Mouse (Mus musculus) right cerebral cortex, postnatal 36 days (tissue): Measurements from ENCODE around the gene Tns3.
A peak's percentile ranks its signal among the peaks of the same experiment; 100 is the strongest.

Experiments
- DNase-seq, 2 experiments: peaks; one replicate each; pipeline ENCODE4 v3.0.0; 2022; ENCODE audit warnings: low spot score in 2 of 2, mixed read lengths in 1 of 2

Tns3 gene

DNA sequence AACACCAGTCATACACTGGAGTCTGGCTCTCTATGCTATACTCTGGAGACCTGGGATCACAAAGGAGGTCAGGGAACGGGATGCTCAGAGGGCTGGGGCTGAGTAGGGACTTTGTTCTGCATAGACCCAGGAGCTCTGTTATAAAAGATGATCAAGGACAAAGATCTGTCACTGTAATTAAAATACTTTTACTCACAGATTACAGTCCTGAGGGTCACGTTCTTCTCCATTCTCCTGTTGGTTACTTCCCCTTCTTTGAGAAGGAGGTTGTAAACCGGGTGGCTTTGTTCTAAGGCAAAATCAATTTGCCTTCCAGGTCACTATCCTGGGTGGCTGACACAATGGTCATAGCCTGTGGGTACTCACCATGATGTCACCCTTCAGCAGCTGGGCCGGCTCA, 133.8 kb downstream of the Tns3 start:
- DNase-seq, result no peak

- no peak for DNase-seq
Observed at GRCm38 (mm10) chr11:8530036-8530435, 134.3 kb downstream of the Tns3 start.

DNA sequence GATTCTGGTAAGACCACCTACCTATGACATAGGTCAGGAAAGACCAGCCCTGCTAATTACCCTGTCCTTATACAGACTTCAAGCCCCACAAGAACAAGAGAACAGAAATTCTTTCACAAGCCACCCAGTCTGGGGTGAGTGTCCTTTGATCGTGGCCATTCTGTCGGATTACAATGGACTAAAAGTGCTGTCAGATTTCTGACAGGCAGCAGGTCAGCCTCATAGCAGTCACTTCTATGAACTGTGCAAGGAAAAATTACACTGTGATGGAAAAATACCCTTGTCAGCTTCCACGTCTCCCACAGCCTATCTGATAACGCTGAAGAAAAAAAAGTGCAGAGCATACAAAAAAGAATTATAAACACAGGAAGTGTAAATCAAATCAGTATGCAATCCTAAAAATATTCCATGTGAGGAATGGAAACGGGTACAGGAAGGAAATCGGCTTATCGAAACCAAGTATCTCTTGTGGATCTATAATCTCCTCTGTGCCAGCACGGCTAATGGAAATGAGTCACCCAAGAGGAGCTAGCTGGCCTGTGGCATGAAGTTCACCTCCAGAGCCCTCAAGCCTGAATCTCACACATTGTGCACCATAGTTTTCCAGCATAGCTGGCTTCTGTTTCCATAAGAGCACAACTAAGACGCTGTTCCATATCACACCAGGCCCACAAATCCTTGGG, 138.7 kb downstream of the Tns3 start:
- DNase-seq, result no peak

DNA sequence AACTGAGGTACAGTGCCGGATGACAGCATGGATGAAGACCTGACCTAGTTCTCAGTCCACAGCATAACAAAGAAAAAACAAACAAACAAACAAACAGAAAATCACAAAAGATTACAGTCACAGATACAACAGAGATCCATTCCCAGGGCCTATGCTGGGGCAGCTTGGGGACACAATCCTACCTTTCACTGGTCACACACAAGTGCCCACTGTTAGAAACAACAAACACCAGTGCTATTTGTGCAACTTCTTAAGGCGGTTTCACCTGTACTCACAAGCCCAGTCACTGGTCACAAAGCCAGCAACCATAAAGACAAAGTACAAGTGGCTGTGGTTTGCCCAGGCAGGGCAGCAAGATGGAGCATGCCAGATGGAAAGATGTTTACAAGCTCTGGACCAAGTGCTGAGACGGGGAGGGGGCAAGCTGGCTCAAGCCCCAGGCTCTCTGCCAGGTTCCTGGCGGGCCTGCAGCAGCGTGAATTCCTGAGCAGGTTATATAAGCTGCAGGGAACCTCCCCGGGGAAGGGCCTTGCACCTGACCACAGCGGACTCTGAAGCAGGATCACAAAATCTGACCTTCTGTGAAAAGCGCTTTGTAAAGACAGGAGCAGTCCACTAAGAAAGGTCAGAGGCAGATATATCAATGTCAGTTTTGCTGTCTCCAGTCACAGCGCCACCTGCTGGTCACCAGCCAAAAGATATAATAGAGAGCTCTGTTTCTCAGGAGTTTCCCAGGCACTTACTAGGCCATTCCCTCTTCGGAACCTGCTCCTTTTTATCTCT, 140.8 kb downstream of the Tns3 start:
- peak; percentile 42 to 53 for DNase-seq

DNA sequence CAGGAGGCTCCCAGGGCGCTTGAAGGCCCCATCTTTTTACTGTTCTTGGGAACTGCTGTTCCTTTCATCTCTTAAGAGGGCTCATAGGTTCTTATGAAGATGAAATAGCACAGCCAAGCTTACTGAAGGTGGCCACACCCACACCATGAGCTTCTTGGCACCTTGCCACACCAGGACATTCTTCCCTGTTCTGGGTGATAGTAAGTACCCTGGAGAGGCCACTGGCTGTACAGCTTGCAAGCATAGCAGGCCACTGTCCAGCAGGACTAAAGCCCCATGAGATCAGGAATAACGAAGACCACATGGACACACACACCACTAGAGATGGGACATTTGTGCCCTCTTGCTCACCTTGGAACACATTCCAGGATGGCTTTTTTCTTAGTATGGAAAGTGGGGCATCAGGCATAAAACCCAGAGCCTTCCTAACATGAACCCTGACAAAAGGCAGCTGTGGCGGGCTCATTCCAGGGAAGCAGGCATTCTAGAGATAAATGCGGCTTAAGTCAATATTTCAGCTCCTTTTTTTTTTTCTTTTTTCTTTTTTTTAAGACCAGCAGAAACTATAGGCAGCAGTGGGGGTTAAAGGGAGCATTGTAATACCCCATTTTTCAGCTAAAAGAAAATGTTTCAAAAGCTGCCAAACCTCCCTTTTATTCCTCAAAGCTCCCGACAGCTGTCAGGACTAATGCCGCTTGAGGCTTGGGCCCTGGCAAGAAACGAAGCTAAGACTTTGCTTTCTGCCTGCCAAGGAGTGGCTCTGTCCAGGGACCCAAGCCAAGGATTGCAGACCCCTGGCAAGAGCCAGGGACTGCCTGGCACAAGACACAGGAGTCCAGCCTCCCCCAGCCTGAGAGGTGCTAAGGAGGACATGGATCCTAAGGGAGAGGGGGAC, 150.7 kb downstream of the Tns3 start:
- peak in 1 of 2 experiments; percentile 35 for DNase-seq

- DNase-seq, result no peak
Observed at GRCm38 (mm10) chr11:8510294-8510693, 154.0 kb downstream of the Tns3 start.

DNA sequence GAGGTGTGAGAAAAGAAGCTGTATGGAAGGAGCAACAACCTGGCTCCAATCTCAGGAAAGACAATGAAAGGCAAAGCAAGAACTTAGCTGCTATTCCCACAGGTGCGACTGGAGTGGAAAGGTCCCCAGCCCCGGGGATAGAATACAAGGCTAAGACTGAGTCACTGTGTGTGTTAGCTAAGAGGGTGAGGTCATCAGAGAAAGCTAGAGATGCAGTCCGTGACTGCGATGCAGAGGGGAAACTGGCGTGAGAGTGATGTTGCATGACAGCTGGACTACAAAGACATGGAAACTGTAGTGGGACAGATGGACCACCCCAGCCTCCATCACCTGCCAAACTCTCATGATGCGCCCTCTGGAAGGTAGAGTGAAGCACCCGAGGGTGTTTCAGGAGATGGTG, 154.7 kb downstream of the Tns3 start:
- DNase-seq, result no peak

DNA sequence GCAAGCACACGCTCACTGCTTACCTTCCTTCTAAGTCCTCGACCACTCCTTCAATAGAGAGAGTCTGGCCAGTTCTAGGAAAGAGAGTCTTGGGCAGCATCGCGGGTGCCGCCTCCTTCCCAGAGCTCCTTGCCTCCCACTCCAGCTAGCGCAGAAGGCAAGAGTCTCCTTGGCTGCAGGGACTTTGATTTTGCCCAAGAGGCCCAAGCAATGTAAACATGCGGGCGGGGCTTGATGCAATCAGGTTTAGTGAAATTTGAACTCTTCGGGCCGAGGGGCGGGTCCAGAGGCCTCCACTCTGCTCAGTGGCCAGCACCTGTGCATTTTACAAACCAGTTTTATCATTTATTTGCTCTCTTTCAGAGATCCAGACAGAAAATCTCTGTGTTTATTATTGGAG, 160.6 kb downstream of the Tns3 start:
- DNase-seq, result no peak

- no peak for DNase-seq
Observed at GRCm38 (mm10) chr11:8500855-8501254, 163.5 kb downstream of the Tns3 start.

GRCm38 (mm10) chr11:8497136-8497535, 167.2 kb downstream of the Tns3 start:
- DNase-seq, result no peak

GRCm38 (mm10) chr11:8496686-8497085, 167.6 kb downstream of the Tns3 start:
- DNase-seq, result peak in 1 of 2 experiments; percentile 16

- no peak for DNase-seq
Observed at GRCm38 (mm10) chr11:8495801-8496200, 168.5 kb downstream of the Tns3 start.

GRCm38 (mm10) chr11:8495036-8495435, 169.3 kb downstream of the Tns3 start:
- no peak for DNase-seq

GRCm38 (mm10) chr11:8493931-8494490, 170.3 kb downstream of the Tns3 start:
- DNase-seq, result peak in 1 of 2 experiments; percentile 25

GRCm38 (mm10) chr11:8492332-8492731, 172.0 kb downstream of the Tns3 start:
- DNase-seq, result no peak

- DNase-seq, result peak in 1 of 2 experiments; percentile 39
Observed at GRCm38 (mm10) chr11:8488248-8488647, 176.1 kb downstream of the Tns3 start.

- no peak for DNase-seq
Observed at GRCm38 (mm10) chr11:8486552-8486951, 177.8 kb downstream of the Tns3 start.

DNA sequence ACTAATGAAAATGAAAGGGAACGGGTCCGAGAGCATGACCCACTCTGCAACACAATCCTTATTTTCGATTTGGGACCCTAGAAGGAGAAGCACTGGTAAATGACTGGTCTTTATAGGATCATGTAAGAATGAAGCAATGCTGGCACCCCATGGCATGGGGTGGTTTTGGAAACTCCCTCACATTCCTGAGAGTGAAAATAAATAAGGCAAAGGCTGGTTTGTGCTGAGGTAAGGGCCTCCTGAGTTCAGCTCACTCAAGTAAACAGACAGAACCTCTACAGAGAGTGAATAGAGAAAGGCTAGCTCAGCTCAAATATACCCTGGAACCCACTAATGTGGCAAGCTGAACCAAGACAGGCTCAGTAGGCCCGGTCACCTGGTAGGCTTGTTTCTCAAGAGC, 179.8 kb downstream of the Tns3 start:
- DNase-seq, result no peak

GRCm38 (mm10) chr11:8482721-8483120, 181.6 kb downstream of the Tns3 start:
- DNase-seq, result no peak

DNA sequence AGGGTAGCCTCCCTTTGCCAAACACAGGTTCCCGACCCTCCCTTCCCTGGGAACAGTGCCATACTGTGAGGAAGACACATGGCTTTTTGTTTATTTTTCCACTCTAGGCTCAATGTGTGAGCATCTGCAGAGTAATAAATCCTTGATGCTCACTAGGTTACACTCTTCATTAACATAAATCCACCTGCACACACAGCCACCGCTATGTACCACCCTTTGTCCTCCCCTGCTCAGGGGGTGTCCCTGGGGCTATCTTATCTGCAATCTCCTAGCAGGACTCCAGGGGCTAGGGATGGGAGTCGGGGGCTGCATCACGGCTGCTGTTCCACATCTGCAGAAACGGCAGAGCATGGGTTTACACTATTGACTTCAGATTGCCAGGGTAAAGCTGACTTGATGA, 182.4 kb downstream of the Tns3 start:
- no peak for DNase-seq

DNA sequence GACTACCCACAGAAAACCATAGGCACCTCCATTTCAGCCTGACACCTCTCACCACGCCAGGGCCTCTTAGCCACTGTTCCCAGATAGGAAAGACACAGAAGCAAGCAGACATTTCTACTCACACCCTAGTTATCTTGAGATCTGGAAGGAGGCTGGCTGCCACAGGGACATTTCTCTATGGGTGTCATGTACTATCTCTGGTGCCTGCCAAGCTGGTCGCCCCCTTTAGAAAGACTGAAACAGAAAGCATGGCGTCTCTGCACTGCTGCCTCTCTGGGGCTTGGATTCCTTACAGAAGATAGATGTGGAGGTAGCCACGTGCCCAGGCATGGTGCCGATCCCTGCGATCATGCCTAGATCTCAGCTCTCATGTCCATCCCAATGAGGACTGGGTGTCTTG, 182.8 kb downstream of the Tns3 start:
- DNase-seq, result peak in 1 of 2 experiments; percentile 28

- DNase-seq, result no peak
Observed at GRCm38 (mm10) chr11:8479858-8480257, 184.5 kb downstream of the Tns3 start.
